Mouse (Mus musculus): Measurements from ENCODE around the gene Mfsd4b1.

The Mfsd4b1 gene

DNA sequence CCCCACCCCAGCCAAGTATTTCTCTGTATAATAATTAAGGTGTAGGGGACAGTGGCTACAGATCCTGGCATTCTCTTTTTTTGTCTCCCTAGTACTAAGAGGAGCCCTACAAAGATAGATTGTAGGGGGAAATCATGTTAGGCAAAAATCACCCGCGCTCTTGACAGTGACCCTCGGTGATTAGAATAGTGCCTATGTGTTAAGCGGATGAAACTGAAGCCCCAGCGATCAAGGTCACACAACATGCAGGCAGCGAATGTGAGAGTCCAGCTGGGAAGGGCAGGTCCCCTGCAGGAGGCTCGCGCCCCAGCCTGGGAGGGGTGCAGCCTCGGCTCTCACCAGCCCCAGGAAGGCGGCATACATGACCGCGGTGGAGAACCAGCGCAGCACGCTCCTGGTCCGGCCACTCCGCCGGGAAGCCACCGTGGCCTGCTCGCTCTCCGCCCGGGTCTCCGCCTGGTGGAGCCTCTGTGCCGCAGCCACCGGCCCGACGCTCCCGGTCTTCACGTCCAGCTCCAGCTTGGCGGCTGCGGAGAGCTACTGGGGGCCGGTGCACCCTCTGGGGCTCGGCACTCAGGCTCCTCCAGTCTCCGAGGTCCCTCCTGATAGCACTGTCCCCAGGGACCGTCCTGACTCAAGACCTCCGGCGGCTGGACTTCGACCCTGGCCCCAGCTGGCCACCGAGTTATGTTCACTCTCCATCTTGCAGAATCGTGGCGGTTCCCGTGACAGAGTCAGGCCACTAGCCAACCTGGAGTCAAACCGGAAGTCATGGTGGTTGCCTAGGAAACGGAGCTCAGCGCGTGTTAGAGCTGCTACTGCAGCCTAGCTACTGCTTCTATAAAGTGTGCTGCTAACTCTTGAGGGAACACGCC is at the start of gene Mfsd4b1:
TSS of gene Mfsd4b1 (minus strand) at position 715 of the 875 bp plus-strand sequence.
- peak; percentile 13 to 70 for DNase-seq (ENCODE audit: low spot score in 2 of 2)

- DNase-seq (ENCODE audit: low spot score in 2 of 2): no peak
Observed at GRCm38 (mm10) chr10:40073608-40074007, 48.5 kb upstream of the Mfsd4b1 start.

- DNase-seq (ENCODE audit: low spot score in 2 of 2): no peak
Observed at GRCm38 (mm10) chr10:40070684-40071083, 45.6 kb upstream of the Mfsd4b1 start.

GRCm38 (mm10) chr10:40069270-40069669 is 44.2 kb upstream of the Mfsd4b1 start:
- peak in 1 of 2 experiments; percentile 2 for DNase-seq (ENCODE audit: low spot score in 2 of 2)

DNA sequence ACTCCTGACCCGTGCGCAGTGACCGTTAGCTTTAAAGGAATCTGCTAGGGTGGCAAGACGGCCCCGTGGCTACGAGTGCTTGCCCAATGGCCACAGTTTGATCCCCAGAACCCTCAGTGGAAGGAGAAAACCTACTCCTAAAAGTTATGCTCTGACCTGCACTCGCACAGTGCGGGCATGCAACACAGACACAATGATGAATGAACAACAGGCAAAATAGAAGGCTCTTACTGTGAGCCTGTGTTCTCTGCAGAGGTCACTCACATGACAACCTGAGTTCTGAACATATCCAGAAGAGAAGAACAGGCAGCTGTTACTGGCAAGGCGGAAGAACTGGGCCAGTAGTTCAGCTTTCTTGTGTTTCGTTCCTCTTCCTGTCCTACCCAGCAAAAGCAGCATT is 43.5 kb upstream of the Mfsd4b1 start:
- DNase-seq (ENCODE audit: low spot score in 2 of 2): peak in 1 of 2 experiments; percentile 4

- no peak for DNase-seq (ENCODE audit: low spot score in 2 of 2)
Observed at GRCm38 (mm10) chr10:40067529-40067928, 42.5 kb upstream of the Mfsd4b1 start.

DNA sequence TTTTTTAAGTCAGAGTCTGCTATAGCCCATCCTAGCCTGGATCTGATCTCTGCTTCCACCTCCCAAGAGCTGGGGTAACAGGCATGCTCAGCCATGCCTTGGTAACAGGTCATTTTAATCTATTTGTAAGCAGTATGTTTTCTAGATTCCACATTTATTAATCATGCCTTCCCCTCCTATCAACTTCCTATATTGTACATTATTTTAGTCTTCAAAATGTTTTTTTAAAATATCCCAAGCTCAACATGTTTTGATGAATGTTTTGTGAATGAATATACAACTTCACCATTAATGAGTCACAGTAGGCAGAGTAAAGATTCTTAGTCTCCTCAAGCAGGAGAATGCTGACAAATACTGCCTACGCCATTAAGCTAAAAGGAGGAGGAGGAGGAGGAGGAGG is 42.0 kb upstream of the Mfsd4b1 start:
- no peak for DNase-seq (ENCODE audit: low spot score in 2 of 2)

DNA sequence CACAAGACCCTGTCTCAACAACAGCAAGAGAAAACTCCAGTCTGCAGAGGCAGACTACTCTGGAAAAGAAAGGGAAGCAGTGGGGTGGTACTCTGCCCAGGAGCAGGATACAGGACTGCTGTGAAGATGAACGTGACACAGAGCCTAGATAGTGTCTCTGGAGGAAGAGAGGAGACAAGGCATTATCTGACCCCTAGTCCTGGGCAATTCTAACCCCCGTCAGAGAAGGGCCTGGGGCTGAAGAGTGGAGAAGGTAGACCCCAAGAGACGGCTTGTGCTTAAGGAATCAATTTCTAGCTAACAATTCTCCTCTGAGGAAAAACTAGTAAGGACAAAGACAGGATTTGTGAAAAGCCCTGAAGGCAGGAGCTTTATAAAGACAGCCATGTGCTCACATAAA is 40.3 kb upstream of the Mfsd4b1 start:
- DNase-seq (ENCODE audit: low spot score in 2 of 2): peak in 1 of 2 experiments; percentile 3

GRCm38 (mm10) chr10:40063291-40063890 is 38.3 kb upstream of the Mfsd4b1 start:
- peak in 1 of 2 experiments; percentile 3 for DNase-seq (ENCODE audit: low spot score in 2 of 2)

DNA sequence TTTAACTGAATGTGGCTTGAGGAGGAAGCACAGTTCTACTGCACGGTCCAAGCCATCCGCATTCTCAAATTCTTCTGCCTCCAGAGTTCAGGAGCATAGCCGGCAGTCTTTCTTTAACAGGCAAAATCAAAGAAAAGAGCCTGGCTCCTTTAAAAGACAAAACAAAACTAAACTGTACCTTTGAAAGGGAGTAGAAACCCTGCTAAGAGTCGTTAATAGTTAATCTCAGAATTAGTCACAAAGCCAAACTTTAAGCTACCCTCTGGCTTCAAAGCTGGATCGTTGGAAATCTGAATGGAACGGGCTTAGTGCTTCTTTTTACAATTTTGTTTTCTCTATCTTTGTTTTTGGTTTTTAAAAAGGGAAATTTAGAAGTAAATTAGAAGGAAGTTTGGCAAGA is 37.7 kb upstream of the Mfsd4b1 start:
- no peak for DNase-seq (ENCODE audit: low spot score in 2 of 2)

DNA sequence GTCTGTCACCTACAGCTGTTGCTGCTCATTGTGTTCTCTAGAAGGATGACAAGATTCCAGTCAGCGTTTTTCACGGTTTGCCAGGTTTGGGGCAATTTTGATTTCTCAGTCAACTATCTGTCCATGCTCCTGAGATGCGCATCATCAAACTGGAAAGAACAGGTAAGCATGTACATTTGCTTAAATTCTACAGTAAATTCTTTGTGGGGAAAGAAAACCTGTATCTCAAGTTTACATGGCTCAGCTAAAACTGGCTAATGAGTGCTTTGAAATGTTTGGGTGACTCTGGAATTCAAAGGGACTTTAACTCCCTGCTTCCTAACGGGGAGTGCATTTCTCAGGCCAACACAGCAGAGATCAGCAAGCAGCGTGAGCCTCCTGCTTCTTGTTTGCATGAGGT is 36.9 kb upstream of the Mfsd4b1 start:
- no peak for DNase-seq (ENCODE audit: low spot score in 2 of 2)

DNA sequence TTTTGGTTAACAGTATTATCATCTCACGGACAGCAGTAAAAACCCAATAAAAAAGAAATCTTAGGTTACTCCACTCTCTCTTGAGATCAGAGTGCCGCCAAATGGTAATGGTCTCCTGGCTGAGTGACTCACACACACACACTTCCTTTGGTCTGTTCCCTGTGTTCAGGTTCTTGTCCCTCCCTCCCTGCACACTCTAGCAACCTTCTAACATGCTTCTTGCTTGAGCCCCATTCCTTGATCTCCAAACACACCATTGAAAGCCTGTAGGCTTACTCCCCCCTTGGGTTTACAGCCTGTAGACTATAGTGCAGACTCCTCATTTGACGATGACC is 33.7 kb upstream of the Mfsd4b1 start:
- DNase-seq (ENCODE audit: low spot score in 2 of 2): peak in 1 of 2 experiments; percentile 3

DNA sequence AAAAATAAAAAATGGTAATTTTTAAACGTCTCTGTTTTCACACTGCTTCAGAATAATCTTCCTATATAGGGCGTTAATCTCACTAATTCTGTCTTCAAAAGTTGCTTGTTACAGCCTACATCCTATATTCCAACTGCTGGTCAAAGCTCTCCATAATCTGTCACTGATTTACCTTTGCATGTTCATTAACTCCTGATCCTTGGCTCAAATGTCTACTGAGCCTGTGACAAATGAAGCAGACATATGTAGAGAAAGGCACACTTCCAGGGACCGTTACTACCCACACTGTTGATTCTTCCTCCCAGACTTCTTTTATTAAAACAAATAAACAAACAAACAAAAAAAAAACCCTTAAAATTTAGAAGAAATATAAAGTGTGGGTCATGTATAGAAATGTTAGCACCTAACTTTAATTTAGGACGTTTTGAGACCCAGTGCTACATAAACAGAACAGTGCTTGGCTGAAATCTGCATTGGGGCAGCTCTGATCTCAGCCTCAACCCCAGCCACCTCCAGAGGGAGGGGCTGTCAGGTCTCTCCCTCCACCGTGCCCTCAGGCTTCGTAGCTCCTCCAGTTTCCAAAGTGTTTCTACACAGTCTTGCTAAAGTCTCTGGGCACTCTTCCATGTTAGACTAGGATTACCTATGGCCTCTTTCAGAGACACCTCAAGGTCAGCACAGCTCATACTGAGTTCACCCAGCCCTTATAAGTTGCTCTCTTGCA is 33.2 kb upstream of the Mfsd4b1 start:
- DNase-seq (ENCODE audit: low spot score in 2 of 2): peak in 1 of 2 experiments; percentile 2

- DNase-seq (ENCODE audit: low spot score in 2 of 2): peak in 1 of 2 experiments; percentile 1
Observed at GRCm38 (mm10) chr10:40057615-40058014, 32.5 kb upstream of the Mfsd4b1 start.

- DNase-seq (ENCODE audit: low spot score in 2 of 2): no peak
Observed at GRCm38 (mm10) chr10:40054455-40054854, 29.4 kb upstream of the Mfsd4b1 start.

DNA sequence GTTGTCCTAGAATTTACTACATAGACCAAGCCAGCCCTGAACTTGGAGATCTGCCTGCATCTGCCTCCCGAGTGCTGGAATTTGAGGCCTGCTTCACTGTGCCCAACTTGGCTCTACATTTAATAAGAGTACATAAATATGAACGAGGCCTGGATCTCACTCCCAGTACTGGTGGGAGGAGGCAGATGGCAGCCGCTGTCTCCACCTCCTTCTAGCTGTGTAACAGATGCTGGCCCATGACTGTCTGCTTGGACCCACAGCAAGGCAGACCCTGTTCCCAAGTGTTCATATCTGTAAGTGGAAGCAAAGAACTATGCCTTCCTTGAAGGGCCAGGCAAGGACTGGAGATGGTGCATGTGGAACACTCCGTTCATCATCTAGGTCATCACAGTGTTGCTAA is 28.8 kb upstream of the Mfsd4b1 start:
- peak in 1 of 2 experiments; percentile 4 for DNase-seq (ENCODE audit: low spot score in 2 of 2)

DNA sequence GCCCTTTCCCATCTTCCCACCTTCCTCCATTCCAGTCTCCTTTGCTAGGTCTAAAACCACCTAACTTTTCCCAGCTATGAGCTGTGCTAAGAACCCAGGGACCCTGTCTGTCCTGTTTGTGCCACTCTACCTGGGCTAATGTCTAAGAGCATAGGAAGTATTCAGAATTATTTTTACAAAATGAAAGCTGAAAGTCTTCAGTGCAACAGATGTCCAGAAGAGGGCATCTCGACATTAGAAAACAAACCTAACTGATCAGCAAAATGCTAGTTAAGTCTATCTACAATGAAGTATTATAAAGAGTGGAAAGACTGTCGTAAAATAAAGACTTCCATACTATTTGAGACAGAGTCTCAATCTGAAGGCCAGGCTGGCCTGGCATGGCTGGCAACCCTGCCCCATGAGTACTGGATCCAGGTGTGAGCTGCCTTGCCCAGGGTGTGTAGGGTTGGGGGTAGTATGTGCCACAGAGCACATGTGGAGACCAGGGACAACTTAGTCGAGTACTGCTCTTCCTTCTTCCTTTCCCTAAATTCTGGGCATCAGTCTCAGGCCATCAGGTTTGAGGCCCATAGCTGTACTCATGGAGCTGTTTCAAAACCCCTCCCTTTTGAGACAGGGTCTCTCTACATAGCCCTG is 28.3 kb upstream of the Mfsd4b1 start:
- DNase-seq (ENCODE audit: low spot score in 2 of 2): peak in 1 of 2 experiments; percentile 7

GRCm38 (mm10) chr10:40051997-40052396 is 26.9 kb upstream of the Mfsd4b1 start:
- DNase-seq (ENCODE audit: low spot score in 2 of 2): no peak

DNA sequence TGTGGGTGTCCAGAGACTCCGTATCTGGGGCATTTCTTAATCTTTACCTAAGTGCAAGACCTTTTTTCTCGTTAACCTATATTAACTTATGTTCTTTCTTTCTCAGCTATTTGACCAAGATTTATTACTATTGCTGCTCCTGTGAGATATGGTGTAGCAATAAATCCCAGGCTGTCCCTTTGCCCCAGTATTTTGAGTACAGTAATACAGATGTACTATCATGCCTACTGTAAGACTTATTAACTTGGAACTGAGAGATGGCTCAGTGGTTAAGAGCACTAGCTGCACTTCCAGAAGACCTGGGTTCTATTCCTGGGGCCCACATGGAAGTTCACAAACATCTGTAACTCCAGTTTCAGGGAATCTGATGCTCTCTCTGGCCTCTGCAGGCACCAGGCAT is 25.7 kb upstream of the Mfsd4b1 start:
- peak in 1 of 2 experiments; percentile 1 for DNase-seq (ENCODE audit: low spot score in 2 of 2)

- no peak for DNase-seq (ENCODE audit: low spot score in 2 of 2)
Observed at GRCm38 (mm10) chr10:40041339-40041738, 16.3 kb upstream of the Mfsd4b1 start.

- peak in 1 of 2 experiments; percentile 1 for DNase-seq (ENCODE audit: low spot score in 2 of 2)
Observed at GRCm38 (mm10) chr10:40036686-40037560, 11.9 kb upstream of the Mfsd4b1 start.

Measured in spleen, postnatal 10 days (tissue).